Mouse (Mus musculus) embryonic stem cell, embryonic (primary cell): ENCODE measurements around the gene Pax3.

Source experiments
- CTCF ChIA-PET, 4 experiments: fragments of 300-600 bp in 2 of 4; fragments of 350-600 bp in 2 of 4; sonication (Branson Sonifier 250); formaldehyde crosslinking; loops; one replicate each; lab custom pipeline; 2022; ENCODE audit warnings: inconsistent platforms in 2 of 4; lab: Charles Lee
- POLR2A ChIA-PET, 4 experiments: fragments of 300-600 bp in 2 of 4; fragments of 350-600 bp in 2 of 4; sonication (Branson Sonifier 250); formaldehyde crosslinking; loops; one replicate each; lab custom pipeline; 2022; ENCODE audit warnings: antibody characterized with exemption in 4 of 4, inconsistent platforms in 1 of 4; lab: Charles Lee

Gene Pax3

DNA sequence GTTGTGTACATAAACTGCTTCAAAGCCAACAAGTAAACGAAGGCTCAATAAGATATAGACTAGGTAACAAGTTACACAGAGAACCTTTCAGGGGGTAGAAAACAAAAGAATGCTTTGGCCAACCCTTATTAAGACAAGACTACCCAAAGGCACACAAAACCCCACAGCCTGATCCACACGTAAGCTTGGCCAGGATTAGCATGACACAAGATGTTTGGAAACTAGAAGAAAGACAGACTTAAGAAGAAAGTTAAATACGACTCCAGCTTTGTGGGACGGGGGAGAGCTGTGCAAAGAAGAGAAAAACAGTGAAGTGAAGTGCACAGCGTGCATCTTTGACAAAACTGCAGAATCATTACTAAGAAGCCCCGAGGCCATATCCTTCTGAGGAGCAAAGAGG lies 53.5 kb downstream of the Pax3 start:
- POLR2A ChIA-PET: no interaction called here
- CTCF ChIA-PET: no interaction called here

DNA sequence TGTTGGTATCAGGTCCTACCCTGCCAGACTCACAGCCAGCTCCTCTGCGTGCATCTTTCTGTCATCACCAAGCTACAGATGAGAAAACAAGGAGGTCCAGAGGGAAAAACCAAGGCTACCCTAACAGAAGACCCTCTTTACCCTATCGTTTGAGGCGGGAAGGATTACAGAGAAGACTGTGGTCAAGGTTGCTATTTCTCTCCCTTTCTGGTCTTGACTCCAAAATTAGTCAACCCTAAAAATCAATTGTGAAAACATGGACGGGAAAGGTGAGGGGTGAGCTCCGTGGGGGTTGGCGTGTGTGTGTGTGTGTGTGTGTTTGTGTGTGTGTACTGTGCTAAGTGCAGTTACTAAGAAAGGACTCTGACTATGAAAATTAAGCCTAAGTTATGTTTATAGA lies 54.0 kb downstream of the Pax3 start:
- CTCF ChIA-PET: no interaction called here
- POLR2A ChIA-PET: no interaction called here

- ChIA-PET POLR2A (no interaction called here), CTCF (no interaction called here)
Measured at GRCm38 (mm10) chr1:78141741-78142501, 55.0 kb downstream of the Pax3 start.

GRCm38 (mm10) chr1:78141314-78141713 lies 55.6 kb downstream of the Pax3 start:
- ChIA-PET CTCF (interaction anchor here in 1 of 4 experiments (0.5 kb wide), 1 partner anchor 155 kb away, joined by 4 read pairs; no protein-coding TSS in a partner anchor), POLR2A (no interaction called here)

- CTCF ChIA-PET: interaction anchor here in 2 of 4 experiments (0.5 to 0.6 kb wide), 2 partner anchors 154 to 565 kb away, joined by 3 to 4 read pairs; no protein-coding TSS in a partner anchor
- POLR2A ChIA-PET: no interaction called here
Measured at GRCm38 (mm10) chr1:78140505-78141303, 56.2 kb downstream of the Pax3 start.

- POLR2A ChIA-PET: no interaction called here
- CTCF ChIA-PET: interaction anchor here in 1 of 4 experiments (0.7 kb wide), 1 partner anchor 803 kb away, joined by 6 read pairs; no protein-coding TSS in a partner anchor
Measured at GRCm38 (mm10) chr1:78139287-78139686, 57.6 kb downstream of the Pax3 start.

GRCm38 (mm10) chr1:78129267-78129666 lies 67.7 kb downstream of the Pax3 start:
- POLR2A ChIA-PET: interaction anchor here in 1 of 4 experiments (0.6 kb wide), 1 partner anchor 48 kb away, joined by 4 read pairs; no protein-coding TSS in a partner anchor
- CTCF ChIA-PET: no interaction called here

- POLR2A ChIA-PET: interaction anchor here in 2 of 4 experiments (0.6 to 0.8 kb wide), 3 partner anchors 19 to 32 kb away, joined by 3 to 4 read pairs (median 3); no protein-coding TSS in a partner anchor
- CTCF ChIA-PET: interaction anchor here in 3 of 4 experiments (0.5 to 1.0 kb wide), 4 partner anchors 9 to 173 kb away, joined by 3 to 4 read pairs (median 3); no protein-coding TSS in a partner anchor
Measured at GRCm38 (mm10) chr1:78119899-78120560, 76.9 kb downstream of the Pax3 start.

- ChIA-PET CTCF (no interaction called here), POLR2A (no interaction called here)
Measured at GRCm38 (mm10) chr1:78116046-78116445, 80.9 kb downstream of the Pax3 start.

DNA sequence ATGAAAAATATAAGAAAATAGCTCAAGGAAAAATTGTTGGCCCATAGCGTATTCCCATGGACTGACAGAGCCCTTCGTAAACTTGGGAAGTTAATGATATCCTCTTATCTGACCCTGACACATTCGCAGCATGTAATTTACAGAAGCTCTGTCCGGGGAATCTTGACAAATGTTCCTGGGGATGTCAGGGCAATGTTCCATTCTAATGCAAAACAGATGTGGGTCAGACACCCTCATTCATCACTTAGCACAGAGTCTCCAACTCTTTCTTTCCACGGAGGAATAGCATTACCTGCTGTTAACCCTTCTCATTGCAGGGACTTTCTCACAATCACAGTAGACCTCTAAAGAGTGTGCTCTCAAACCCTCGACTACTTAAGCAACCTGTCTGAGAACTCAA lies 86.6 kb downstream of the Pax3 start:
- ChIA-PET POLR2A (interaction anchor here in 1 of 4 experiments (0.7 kb wide), 1 partner anchor 24 kb away, joined by 8 read pairs; no protein-coding TSS in a partner anchor), CTCF (interaction anchor here in 1 of 4 experiments (1.0 kb wide), 1 partner anchor 9 kb away, joined by 3 read pairs; no protein-coding TSS in a partner anchor)

DNA sequence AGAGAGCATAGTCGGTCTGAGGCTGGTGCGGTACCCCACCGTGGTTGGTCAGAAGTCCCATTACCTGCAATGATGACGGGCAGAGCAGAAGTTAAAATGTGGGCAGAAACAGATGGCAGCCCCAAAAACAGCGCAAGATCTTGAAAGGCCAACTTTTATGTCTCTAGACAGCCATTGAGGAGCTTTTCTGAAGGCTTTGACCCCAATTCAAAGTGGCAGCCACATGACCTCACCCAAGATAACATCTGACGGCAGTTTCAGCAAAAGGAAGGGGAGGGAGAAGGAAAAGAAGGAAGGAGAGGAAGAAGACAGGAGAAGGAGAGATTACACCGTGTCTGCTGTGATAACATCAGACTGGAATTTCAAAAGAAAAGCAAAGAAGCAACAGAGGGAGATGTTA lies 93.4 kb downstream of the Pax3 start:
- ChIA-PET POLR2A (no interaction called here), CTCF (interaction anchor here in 1 of 4 experiments (0.8 kb wide), 1 partner anchor 127 kb away, joined by 3 read pairs; no protein-coding TSS in a partner anchor)

- CTCF ChIA-PET: no interaction called here
- POLR2A ChIA-PET: no interaction called here
Measured at GRCm38 (mm10) chr1:78093619-78094018, 103.3 kb downstream of the Pax3 start.

GRCm38 (mm10) chr1:78088646-78089045 lies 108.3 kb downstream of the Pax3 start:
- ChIA-PET CTCF (no interaction called here), POLR2A (interaction anchor here in 1 of 4 experiments (0.8 kb wide), 1 partner anchor 31 kb away, joined by 3 read pairs; no protein-coding TSS in a partner anchor)

- ChIA-PET POLR2A (interaction anchor here in 1 of 4 experiments (0.9 kb wide), 1 partner anchor 27 kb away, joined by 3 read pairs; no protein-coding TSS in a partner anchor), CTCF (no interaction called here)
Measured at GRCm38 (mm10) chr1:78081761-78082160, 115.2 kb downstream of the Pax3 start.

DNA sequence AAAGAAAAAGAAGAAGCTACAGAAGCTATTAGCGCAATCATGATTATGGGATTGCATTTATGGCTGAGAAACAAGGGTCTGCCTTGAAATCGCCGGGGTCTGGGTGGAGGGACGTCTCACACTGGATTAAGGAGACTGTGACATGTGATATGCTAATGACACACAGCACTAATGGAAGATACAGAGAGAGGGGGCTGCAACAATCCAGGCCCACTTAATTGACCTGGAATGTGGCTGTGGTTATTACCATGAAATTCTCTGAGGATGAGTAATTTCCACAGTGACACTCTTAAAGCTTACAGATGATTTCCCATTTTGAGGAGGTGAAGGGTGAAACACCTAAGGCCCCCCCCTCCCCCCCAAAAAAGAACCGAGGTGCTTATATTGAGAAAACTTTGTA lies 136.1 kb downstream of the Pax3 start:
- POLR2A ChIA-PET: interaction anchor here in 2 of 4 experiments (0.7 to 0.9 kb wide), 3 partner anchors 8 to 1769 kb away, joined by 3 to 5 read pairs (median 4); no protein-coding TSS in a partner anchor
- CTCF ChIA-PET: interaction anchor here in 1 of 4 experiments (0.6 kb wide), 1 partner anchor 50 kb away, joined by 3 read pairs; no protein-coding TSS in a partner anchor

GRCm38 (mm10) chr1:78057939-78058338 lies 139.0 kb downstream of the Pax3 start:
- CTCF ChIA-PET: no interaction called here
- POLR2A ChIA-PET: no interaction called here

DNA sequence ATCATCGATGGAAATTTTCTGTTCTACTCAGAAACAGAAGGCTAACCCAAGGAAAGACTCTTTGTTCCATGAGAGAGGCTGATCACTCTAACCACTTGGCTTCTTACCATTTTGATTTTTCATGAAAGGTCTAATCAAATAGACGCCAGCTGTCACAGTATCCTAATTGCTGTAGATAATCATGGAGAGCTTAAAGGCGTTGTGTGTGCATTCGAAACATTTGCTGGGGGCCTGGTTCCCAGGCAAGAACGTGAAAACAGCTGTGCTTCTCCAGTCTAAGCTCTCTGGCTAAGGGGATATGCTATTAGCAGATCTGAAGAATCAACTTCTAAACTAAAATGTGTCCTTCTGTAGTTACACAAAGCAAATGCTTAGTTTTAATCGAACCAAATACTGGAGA lies 143.3 kb downstream of the Pax3 start:
- POLR2A ChIA-PET: interaction anchor here in 1 of 4 experiments (0.7 kb wide), 1 partner anchor 37 kb away, joined by 3 read pairs; no protein-coding TSS in a partner anchor
- CTCF ChIA-PET: no interaction called here
